Mouse (Mus musculus) C2C12 (cell line): Measurements from ENCODE around the gene Gtsf1l. TPM values are rescaled to one million over a fixed set of nuclear protein-coding genes. Genes with fewer than 3 reads are reported as not detected.

Experiments used
- H3K27me3 ChIP-seq: one replicate; pipeline ENCODE4 v1.6.1; 2011; ENCODE audit not compliant: control insufficient read depth, insufficient read depth, insufficient read length
- H3K36me3 ChIP-seq: one replicate; pipeline ENCODE4 v1.6.1; 2011; ENCODE audit not compliant: control insufficient read depth, insufficient read depth
- H3K4me3 ChIP-seq: one replicate; pipeline ENCODE4 v1.5.1; 2011; ENCODE audit warnings: mild to moderate bottlenecking, control low read depth; ENCODE audit not compliant: poor library complexity, insufficient read depth, severe bottlenecking
- H3K79me2 ChIP-seq: one replicate; pipeline ENCODE4 v1.6.1; 2011; ENCODE audit not compliant: control insufficient read depth, insufficient read depth
- H3K79me3 ChIP-seq: one replicate; pipeline ENCODE4 v1.6.1; 2011; ENCODE audit warnings: low read depth, control low read depth
- H3ac ChIP-seq: one replicate; pipeline ENCODE3; 2011; ENCODE audit warnings: low read depth; ENCODE audit not compliant: control insufficient read depth, insufficient read length
- CEBPB ChIP-seq: IDR thresholded peaks from one replicate; pipeline ENCODE4 v1.6.1; 2011; ENCODE audit warnings: low read depth, mild to moderate bottlenecking, control low read depth, moderate library complexity
- CTCF ChIP-seq: IDR thresholded peaks from one replicate; pipeline ENCODE4 v1.5.1; 2011; ENCODE audit not compliant: control insufficient read depth, insufficient read depth, insufficient read length
- FOSL1 ChIP-seq: IDR thresholded peaks from one replicate; pipeline ENCODE4 v1.8.0; 2011; ENCODE audit warnings: mild to moderate bottlenecking, low read length; ENCODE audit not compliant: poor library complexity, insufficient read depth, severe bottlenecking
- MAX ChIP-seq: IDR thresholded peaks from one replicate; pipeline ENCODE4 v1.6.1; 2011; ENCODE audit warnings: mild to moderate bottlenecking, control low read depth
- MYOD1 ChIP-seq: IDR thresholded peaks from one replicate; pipeline ENCODE4 v1.6.1; 2011; ENCODE audit warnings: low read depth; ENCODE audit not compliant: control insufficient read depth, insufficient read length
- MYOG ChIP-seq: IDR thresholded peaks from one replicate; pipeline ENCODE4 v1.6.1; 2011; ENCODE audit not compliant: control insufficient read depth, insufficient read length; ENCODE audit errors: extremely low read depth
- USF1 ChIP-seq: IDR thresholded peaks from one replicate; pipeline ENCODE4 v1.6.1; 2011; ENCODE audit warnings: low read depth, mild to moderate bottlenecking, control low read depth, moderate library complexity
- long read RNA-seq, 2 experiments: library from polyadenylated mRNA; unstranded; transcript quantifications; one replicate each; pipeline ENCODE4 v2.0.0; 2019 to 2020
- polyA plus RNA-seq: library from polyadenylated mRNA; unstranded; fragments of >200 nt; fragmentation: generic; extraction: Trizol; gene quantifications from one replicate; pipeline ENCODE4 v1.2.1, GENCODE M21; 2012; ENCODE audit warnings: missing spikeins

The Gtsf1l gene
- polyA plus RNA-seq, result 0.05 TPM
- long read RNA-seq, experiment 1, result 0 reads
- long read RNA-seq, experiment 2, result 0 reads

- Histone ChIP-seq H3K79me3 (no peaks in the 10 kb centered on the region), H3ac (no peak within 1 kb of the TSS), H3K4me3 (no peak within 1 kb of the TSS), H3K79me2 (no peaks in the 10 kb centered on the region), H3K36me3 (peaks cover 14% of the 10 kb centered on the region), H3K27me3 (no peaks in the 10 kb centered on the region)
- no peak for TF ChIP-seq FOSL1
- TF ChIP-seq MYOG, result no peak
- no peak for TF ChIP-seq MYOD1
These were observed at the start of gene Gtsf1l for GRCm38 (mm10) chr2:163087728-163088127. Gtsf1l (minus strand) TSS chr2:163087855.

GRCm38 (mm10) chr2:163136996-163137395 is 49.3 kb upstream of the Gtsf1l start:
- Histone ChIP-seq H3K27me3 (peaks cover 11% of the 10 kb centered on the region), H3K36me3 (no peaks in the 10 kb centered on the region), H3K79me2 (no peaks in the 10 kb centered on the region), H3ac (no peak overlapping the region), H3K79me3 (no peaks in the 10 kb centered on the region), H3K4me3 (no peak overlapping the region)
- TF ChIP-seq USF1 (no peak), CTCF (no peak), FOSL1 (no peak), MYOD1 (no peak), MAX (no peak), CEBPB (no peak), MYOG (no peak)

GRCm38 (mm10) chr2:163135931-163136330 is 48.3 kb upstream of the Gtsf1l start:
- TF ChIP-seq CTCF, result no peak
- no peak for TF ChIP-seq MYOG
- no peak for TF ChIP-seq FOSL1
- TF ChIP-seq MYOD1, result no peak
- TF ChIP-seq MAX, result no peak
- no peak for TF ChIP-seq CEBPB
- Histone ChIP-seq H3ac (no peak overlapping the region), H3K79me2 (no peaks in the 10 kb centered on the region), H3K27me3 (peaks cover 12% of the 10 kb centered on the region), H3K4me3 (no peak overlapping the region), H3K36me3 (no peaks in the 10 kb centered on the region), H3K79me3 (no peaks in the 10 kb centered on the region)

GRCm38 (mm10) chr2:163132314-163132713 is 44.7 kb upstream of the Gtsf1l start:
- Histone ChIP-seq H3K27me3 (peaks cover 9% of the 10 kb centered on the region), H3K79me2 (no peaks in the 10 kb centered on the region), H3K36me3 (no peaks in the 10 kb centered on the region), H3K4me3 (no peak overlapping the region), H3K79me3 (no peaks in the 10 kb centered on the region), H3ac (no peak overlapping the region)
- TF ChIP-seq CTCF (no peak), MAX (no peak), USF1 (no peak), MYOD1 (no peak), FOSL1 (no peak), CEBPB (no peak), MYOG (no peak)

GRCm38 (mm10) chr2:163130837-163131236 is 43.2 kb upstream of the Gtsf1l start:
- H3K79me3 ChIP-seq, result no peaks in the 10 kb centered on the region
- no peak overlapping the region for H3K4me3 ChIP-seq
- H3K27me3 ChIP-seq, result peaks cover 13% of the 10 kb centered on the region
- no peak overlapping the region for H3ac ChIP-seq
- no peaks in the 10 kb centered on the region for H3K79me2 ChIP-seq
- TF ChIP-seq FOSL1, result no peak
- no peak for TF ChIP-seq MAX
- TF ChIP-seq CEBPB, result no peak
- TF ChIP-seq MYOG, result no peak
- TF ChIP-seq CTCF, result no peak
- H3K36me3 ChIP-seq, result no peaks in the 10 kb centered on the region

GRCm38 (mm10) chr2:163123496-163123895 is 35.8 kb upstream of the Gtsf1l start:
- no peaks in the 10 kb centered on the region for H3K36me3 ChIP-seq
- peaks cover 49% of the 10 kb centered on the region for H3K27me3 ChIP-seq
- H3K79me3 ChIP-seq, result no peaks in the 10 kb centered on the region
- H3ac ChIP-seq, result no peak overlapping the region
- H3K4me3 ChIP-seq, result no peak overlapping the region
- TF ChIP-seq USF1, result no peak
- TF ChIP-seq CTCF, result no peak
- TF ChIP-seq FOSL1, result no peak
- TF ChIP-seq CEBPB, result no peak
- no peak for TF ChIP-seq MYOD1
- TF ChIP-seq MAX, result no peak
- TF ChIP-seq MYOG, result no peak
- no peaks in the 10 kb centered on the region for H3K79me2 ChIP-seq
